Mouse (Mus musculus): ENCODE data around the gene Ptprm.

- no peak for TF ChIP-seq POLR2A (IDR thresholded peaks at IDR 0.05; ENCODE audit: control insufficient read depth, extremely low read depth, insufficient read depth, low read length, poor library complexity)
- TF ChIP-seq CTCF (IDR thresholded peaks at IDR 0.05; ENCODE audit: borderline replicate concordance, control insufficient read depth, extremely low read depth, insufficient read depth, low read length, poor library complexity) = no peak
Measured at GRCm38 (mm10) chr17:67226991-67227390, 127.3 kb downstream of the Ptprm start.

Measured in thymus, adult 2 months (tissue).